Comparison of ENCODE assay signal across 8 mouse cellular contexts in genomic region chr11:4258657-4259082, GRCm38 (mm10). TPM values are rescaled to one million over a fixed set of nuclear protein-coding genes. Genes with fewer than 3 reads are reported as not detected.
DNase-seq lines count a peak whose midpoint lies in the region; ATAC-seq lines count a peak whose summit lies in the region.

No protein-coding gene starts in this region.

- ATAC-seq in hindbrain, embryonic 14.5 days (ENCODE audit: low FRiP score), result peak; percentile 61

- no peaks in the 10 kb centered on the region for H3K36me3 ChIP-seq in hindbrain, embryonic 14.5 days (replicated peaks; ENCODE audit: control insufficient read depth, insufficient read depth)

- DNase-seq in NIH3T3 (ENCODE audit: low read depth), result peak; percentile 89
- peak; percentile 92 to 94 for DNase-seq in cerebellum, postnatal 14 days
- peak; percentile 81 to 82 for DNase-seq in frontal cortex, postnatal 25 days (ENCODE audit: low spot score in 2 of 2)
- DNase-seq in hindbrain, embryonic 14.5 days (ENCODE audit: low spot score), result peak; percentile 93
- DNase-seq in layer of hippocampus, postnatal 36 days, result peak; percentile 82 to 84
- DNase-seq in lung, postnatal 25 days (ENCODE audit: low spot score), result peak; percentile 76
- peak; percentile 51 for DNase-seq in retina, adult 2 months (ENCODE audit: low read depth, low spot score)
- peak; percentile 88 for DNase-seq in thymus, postnatal 25 days

- no peaks in the 10 kb centered on the region for H3K27me3 ChIP-seq in hindbrain, embryonic 14.5 days (ENCODE audit: control insufficient read depth, insufficient read depth, low read length)

- H3K4me3 ChIP-seq in hindbrain, embryonic 14.5 days (replicated peaks; ENCODE audit: low read length), result no peak overlapping the region

- H3K27ac ChIP-seq in hindbrain, embryonic 14.5 days, result no peak overlapping the region

- H3K9me3 ChIP-seq in hindbrain, embryonic 14.5 days (ENCODE audit: control insufficient read depth, low read length), result no peaks in the 10 kb centered on the region

- 2% methylated on average over 7 of the region's 7 CpGs for WGBS in hindbrain, embryonic 14.5 days

- H3K4me1 ChIP-seq in hindbrain, embryonic 14.5 days (replicated peaks; ENCODE audit: control insufficient read depth, insufficient read depth, low read length), result 0 out of 2 replicates have a peak, but pooled peaks cover 3% of the 10 kb centered on the region

- peak overlapping the region; percentile 45 for H3K4me2 ChIP-seq in hindbrain, embryonic 14.5 days (replicated peaks)

- peak overlapping the region; percentile 25; the same call in 1 of the 2 replicates for H3K9ac ChIP-seq in hindbrain, embryonic 14.5 days

RNA-seq across cellular contexts. Expression of gene Lif, which starts 1.3 kb away (rescaled TPM):
- 0.29 TPM in 1 of 2 replicates, not detected in the other for polyA plus RNA-seq in hindbrain, embryonic 14.5 days (2014; fragmentation: Nextera tagmentation; extraction: Ambion mirVana)
- 1 to 10 TPM; 1.4 to 1.7 TPM for total RNA-seq in layer of hippocampus, postnatal 36 days (2021)

RNA-seq across cellular contexts. Expression of gene Osm, which starts 22.4 kb away (rescaled TPM):
- not detected in 2 replicates for polyA plus RNA-seq in hindbrain, embryonic 14.5 days (2014; fragmentation: Nextera tagmentation; extraction: Ambion mirVana)
- total RNA-seq in layer of hippocampus, postnatal 36 days (2021), result not detected

RNA-seq across cellular contexts. Expression of gene Castor1, which starts 40.6 kb away (rescaled TPM):
- polyA plus RNA-seq in hindbrain, embryonic 14.5 days (2014; fragmentation: Nextera tagmentation; extraction: Ambion mirVana), result 3.8 and 4.5 TPM in 2 replicates
- total RNA-seq in layer of hippocampus, postnatal 36 days (2021), result 1 to 10 TPM; 2.9 to 4.8 TPM
